Mouse (Mus musculus) embryonic facial prominence, embryonic 14.5 days (tissue): ENCODE data around the gene Npr2. TPM values are rescaled to one million over a fixed set of nuclear protein-coding genes. Genes with fewer than 3 reads are reported as not detected.

Experiments
- ATAC-seq: fragments of 200-750 bp; cut with Nextera tagmentation; 2 replicates; pipeline ENCODE4 v1.8.0; 2017; ENCODE audit warnings: low read depth, moderate number of reproducible peaks, moderate TSS enrichment
- DNase-seq: peaks from one replicate; pipeline ENCODE4 v3.0.0-alpha.2; 2015; ENCODE audit warnings: low spot score
- H3K27ac ChIP-seq: fragments of 300-500 bp; sonication (generic); replicated peaks from 2 replicates; pipeline ENCODE4 v1.5.1; 2014; ENCODE audit warnings: low read depth, mild to moderate bottlenecking, low read length, moderate library complexity
- H3K27me3 ChIP-seq: fragments of 300-500 bp; sonication (generic); replicated peaks from 2 replicates; pipeline ENCODE4 v1.6.1; 2014; ENCODE audit warnings: low read length; ENCODE audit not compliant: control insufficient read depth, insufficient read depth
- H3K36me3 ChIP-seq: fragments of 300-500 bp; sonication (generic); 2 replicates; pipeline ENCODE4 v1.6.1; 2014; ENCODE audit warnings: low read length, mixed read lengths; ENCODE audit not compliant: control insufficient read depth, insufficient read depth
- H3K4me1 ChIP-seq: fragments of 300-500 bp; sonication (generic); 2 replicates; pipeline ENCODE4 v1.6.1; 2014; ENCODE audit warnings: antibody characterized with exemption, low read length; ENCODE audit not compliant: control insufficient read depth, insufficient read depth
- H3K4me2 ChIP-seq: fragments of 300-500 bp; sonication (generic); 2 replicates; pipeline ENCODE4 v1.6.1; 2014; ENCODE audit warnings: low read depth, mild to moderate bottlenecking, low read length, moderate library complexity, mixed read lengths
- H3K4me3 ChIP-seq: fragments of 300-500 bp; sonication (generic); 2 replicates; pipeline ENCODE4 v1.5.1; 2014; ENCODE audit warnings: low read depth, mild to moderate bottlenecking, low read length
- H3K9ac ChIP-seq: fragments of 300-500 bp; sonication (generic); 2 replicates; pipeline ENCODE4 v1.6.1; 2014; ENCODE audit warnings: low read depth, mild to moderate bottlenecking, low read length, moderate library complexity, mixed read lengths
- H3K9me3 ChIP-seq: fragments of 300-500 bp; sonication (generic); 2 replicates; pipeline ENCODE4 v1.6.1; 2016; ENCODE audit warnings: low read length; ENCODE audit not compliant: control insufficient read depth
- WGBS: fragments of 180-500 bp; shearing (Covaris S2); extraction: QIAGEN DNeasy Blood & Tissue Kit; methylation state at CpG from one replicate; pipeline ENCODE4 v1.1.7; 2014; 5-methylcytosine and 5-hydroxymethylcytosine counted together
- microRNA-seq: library from miRNA; unstranded; fragments of <30 nt; microRNA quantifications from one replicate; pipeline ENCODE4, GENCODE M21; 2016; ENCODE audit warnings: borderline number of aligned reads
- polyA plus RNA-seq: library from polyadenylated mRNA; unstranded; fragments of >200 nt; fragmentation: Nextera tagmentation; extraction: Ambion mirVana; gene quantifications from 2 replicates; pipeline ENCODE4 v1.2.1, GENCODE M21; 2014

Gene Npr2
- polyA plus RNA-seq, 1 experiment from 2014 or later: 23.0 TPM

DNA sequence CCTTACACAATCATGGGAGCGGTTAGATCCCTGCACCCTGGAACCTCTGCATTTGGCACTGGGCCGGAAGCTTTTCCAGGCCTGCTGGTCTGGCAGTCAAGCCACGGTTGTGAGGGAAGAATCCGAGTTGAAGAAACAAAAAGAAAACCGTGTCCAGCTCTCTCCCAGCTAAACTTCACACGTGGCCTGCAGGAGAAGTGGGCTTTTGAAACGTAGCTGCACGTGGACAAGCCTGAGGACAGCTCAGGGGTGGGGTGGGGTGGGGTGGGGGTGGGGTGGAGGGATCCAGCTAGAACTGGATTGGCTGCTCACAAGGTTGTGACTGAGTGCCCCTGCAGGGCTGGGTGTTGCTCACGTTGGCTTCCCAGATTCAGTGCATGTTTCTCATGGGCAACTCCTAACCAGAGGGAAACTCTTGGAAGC, 63.5 kb downstream of the Npr2 start:
- Histone ChIP-seq H3K9me3 (no peaks in the 10 kb centered on the region), H3K9ac (no peak overlapping the region), H3K4me2 (no peak overlapping the region), H3K27me3 (no peaks in the 10 kb centered on the region), H3K4me1 (no peaks in the 10 kb centered on the region), H3K27ac (no peak overlapping the region), H3K36me3 (peaks cover 1% of the 10 kb centered on the region; the same call in 1 of the 2 replicates), H3K4me3 (no peak overlapping the region)
- WGBS: 27% methylated on average over 9 of the region's 9 CpGs
- ATAC-seq (no peak), DNase-seq (peak; percentile 16)

DNA sequence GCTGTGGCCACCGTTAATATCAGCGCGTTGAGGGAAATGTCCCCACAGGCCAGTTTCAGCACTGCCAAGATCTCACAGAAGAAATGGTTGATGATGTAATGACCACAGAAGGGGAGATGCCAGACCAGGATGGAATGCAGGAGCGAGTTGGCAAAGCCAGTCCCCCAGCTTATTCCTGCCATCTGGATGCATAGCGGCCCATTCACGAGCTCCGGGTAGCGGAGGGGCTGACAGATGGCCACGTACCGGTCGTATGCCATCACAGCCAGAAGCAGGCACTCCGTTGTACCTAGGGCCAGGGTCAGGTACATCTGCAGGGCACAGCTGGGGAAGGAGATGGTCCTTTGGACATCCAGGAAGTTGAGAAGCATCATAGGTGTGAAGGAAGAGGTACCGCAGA, 64.8 kb downstream of the Npr2 start:
- H3K27ac ChIP-seq: no peak overlapping the region
- no peaks in the 10 kb centered on the region for H3K27me3 ChIP-seq
- no peak overlapping the region for H3K9ac ChIP-seq
- H3K36me3 ChIP-seq: no peaks in the 10 kb centered on the region
- H3K4me1 ChIP-seq: no peaks in the 10 kb centered on the region
- no peak for ATAC-seq
- H3K4me2 ChIP-seq: no peak overlapping the region
- no peak overlapping the region for H3K4me3 ChIP-seq
- no peak for DNase-seq
- WGBS: 89% methylated on average over 13 of the region's 13 CpGs
- no peaks in the 10 kb centered on the region for H3K9me3 ChIP-seq

DNA sequence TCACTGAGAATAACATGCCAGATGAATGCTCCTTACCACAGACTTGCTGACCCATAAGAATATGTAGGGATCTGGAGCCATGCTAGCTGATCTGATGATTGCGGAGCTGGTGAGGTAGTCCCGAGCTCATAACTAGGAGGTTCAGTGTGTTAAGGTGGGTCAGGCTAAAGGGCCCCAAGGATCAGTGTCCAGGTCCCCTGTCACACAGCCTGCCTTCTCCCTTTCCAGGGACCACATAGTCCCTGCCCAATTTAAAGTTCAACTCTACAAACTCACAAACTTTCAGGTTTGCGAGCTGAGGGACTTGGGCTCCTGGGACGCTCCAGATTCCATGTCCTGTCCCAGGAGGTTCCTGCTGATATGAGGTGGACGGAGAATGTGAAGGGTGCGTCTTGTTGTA, 69.0 kb downstream of the Npr2 start, which contains the start of gene Olfr70:
Gene Olfr70 (minus strand): TSS at position 101 of the 400 bp plus-strand sequence.
- Histone ChIP-seq H3K9ac (no peak within 1 kb of the TSS), H3K27me3 (no peaks in the 10 kb centered on the region), H3K4me2 (no peak within 1 kb of the TSS), H3K9me3 (no peaks in the 10 kb centered on the region), H3K27ac (no peak within 1 kb of the TSS), H3K4me1 (no peaks in the 10 kb centered on the region), H3K4me3 (no peak within 1 kb of the TSS), H3K36me3 (no peaks in the 10 kb centered on the region)
- ATAC-seq: no peak
- DNase-seq: no peak
- WGBS: 87% methylated on average over 6 of the region's 6 CpGs

Small RNA genes within 50 kb of the gene (microRNA-seq; reads per million reads assigned to microRNA genes)
- not detected for gene Gm25262

Other genes with a start within 250 kb of the Npr2 start
- 11.3 and 11.5 TPM in 2 replicates for gene Rusc2, start 250.0 kb upstream of the Npr2 start, polyA plus RNA-seq
- 0.22 and 0.33 TPM in 2 replicates for gene Fam166b, start 202.8 kb upstream of the Npr2 start, polyA plus RNA-seq
- gene Tesk1, start 190.0 kb upstream of the Npr2 start, polyA plus RNA-seq: 13.2 and 14.8 TPM in 2 replicates
- gene Cd72, start 177.3 kb upstream of the Npr2 start, polyA plus RNA-seq: 2.9 and 3.9 TPM in 2 replicates
- not detected in 2 replicates for gene Sit1, start 148.2 kb upstream of the Npr2 start, polyA plus RNA-seq
- 64.5 and 68.2 TPM in 2 replicates for gene Ccdc107, start 139.0 kb upstream of the Npr2 start, polyA plus RNA-seq
- 22.3 and 29.5 TPM in 2 replicates for gene Arhgef39, start 132.2 kb upstream of the Npr2 start, polyA plus RNA-seq
- 0.43 and 1.1 TPM in 2 replicates for gene Car9, start 125.0 kb upstream of the Npr2 start, polyA plus RNA-seq
- 811 and 1,069 TPM in 2 replicates for gene Tpm2, start 108.2 kb upstream of the Npr2 start, polyA plus RNA-seq
- 79.6 and 83.0 TPM in 2 replicates for gene Creb3, start 69.6 kb upstream of the Npr2 start, polyA plus RNA-seq
- 67.8 and 70.2 TPM in 2 replicates for gene Tln1, start 69.2 kb upstream of the Npr2 start, polyA plus RNA-seq
- 25.1 and 25.7 TPM in 2 replicates for gene Rgp1, start 53.2 kb upstream of the Npr2 start, polyA plus RNA-seq
- 15.1 and 19.1 TPM in 2 replicates for gene Gba2, start 53.1 kb upstream of the Npr2 start, polyA plus RNA-seq
- 1.3 and 1.5 TPM in 2 replicates for gene Msmp, start 47.4 kb upstream of the Npr2 start, polyA plus RNA-seq
- 1.5 and 4.0 TPM in 2 replicates for gene Spag8, start 21.7 kb downstream of the Npr2 start, polyA plus RNA-seq
- 80.2 and 86.2 TPM in 2 replicates for gene Hint2, start 24.5 kb downstream of the Npr2 start, polyA plus RNA-seq
- 2.7 and 3.4 TPM in 2 replicates for gene Tmem8b, start 37.0 kb downstream of the Npr2 start, polyA plus RNA-seq
- gene Fam221b, start 37.2 kb downstream of the Npr2 start, polyA plus RNA-seq: 3.9 and 4.3 TPM in 2 replicates
- not detected in 2 replicates for gene Olfr70, start 68.9 kb downstream of the Npr2 start, polyA plus RNA-seq
- 0.10 and 0.37 TPM in 2 replicates for gene Olfr71, start 78.3 kb downstream of the Npr2 start, polyA plus RNA-seq
- gene Hrct1, start 95.3 kb downstream of the Npr2 start, polyA plus RNA-seq: 1.4 and 2.1 TPM in 2 replicates
- gene Spaar, start 98.1 kb downstream of the Npr2 start, polyA plus RNA-seq: 0.04 and 0.05 TPM in 2 replicates
- not detected in 2 replicates for gene Olfr159, start 139.1 kb downstream of the Npr2 start, polyA plus RNA-seq
- gene Olfr156, start 192.0 kb downstream of the Npr2 start, polyA plus RNA-seq: not detected in 2 replicates
- not detected in 2 replicates for gene Olfr157, start 208.3 kb downstream of the Npr2 start, polyA plus RNA-seq
- not detected in 2 replicates for gene Olfr155, start 219.6 kb downstream of the Npr2 start, polyA plus RNA-seq
- gene Reck, start 243.6 kb downstream of the Npr2 start, polyA plus RNA-seq: 42.3 and 47.3 TPM in 2 replicates